In genomic region chr13:55069719-55070118, GRCm38 (mm10) we compare ENCODE assay signal across 20 mouse cellular contexts. TPM values are rescaled to one million over a fixed set of nuclear protein-coding genes. Genes with fewer than 3 reads are reported as not detected.
DNase-seq lines count a peak whose midpoint lies in the region; TF ChIP-seq lines count a peak whose summit lies in the region.
"Had no signal": no experiment of that assay in that cellular context is flagged by ENCODE, and none has a peak within 500 bp of the region (broad histone marks: within the 10 kb centered on the region; RNA-seq: fewer than 3 reads in every experiment).

No protein-coding gene starts in this region.

- peak; percentile 18 for DNase-seq in embryo, embryonic 10 days (ENCODE audit: low spot score)
- peak; percentile 7 for DNase-seq in embryo, embryonic 9.5 days (ENCODE audit: extremely low spot score)
- peak; percentile 22 for DNase-seq in lung, postnatal 14 days
- DNase-seq in yolk sac, embryonic 10.5 days (ENCODE audit: low spot score) = peak; percentile 40
- DNase-seq in right cerebral cortex, postnatal 25 days = no peak
- no peak for DNase-seq in adipocyte (ENCODE audit: low spot score)
- no peak for DNase-seq in cerebellum, adult 2 months
- DNase-seq: adrenal gland, postnatal 14 days; cerebellum, adult 11-12 months; cerebellum, adult 9-11 months; cerebellum, postnatal 36 days; gastrocnemius, postnatal 14 days; heart, adult 2 months had no signal

- H3K27me3 ChIP-seq in cerebellum, adult 2 months (ENCODE audit: control insufficient read depth, insufficient read depth, low read length) = no peaks in the 10 kb centered on the region
- H3K27me3 ChIP-seq: embryonic facial prominence, embryonic 13.5 days; forebrain, embryonic 12.5 days; heart, embryonic 12.5 days; Patski had no signal

- WGBS in cerebellum, adult 2 months = 86% methylated on average over 7 of the region's 7 CpGs

- no peak for TF ChIP-seq POLR2A in cerebellum, adult 2 months (IDR thresholded peaks at IDR 0.05; ENCODE audit: borderline replicate concordance, insufficient read depth, low read length)

- no peaks in the 10 kb centered on the region for H3K4me1 ChIP-seq in cerebellum, adult 2 months (ENCODE audit: control insufficient read depth, insufficient read depth, low read length)
- H3K4me1 ChIP-seq: embryonic facial prominence, embryonic 13.5 days; forebrain, embryonic 12.5 days; heart, embryonic 12.5 days; hindbrain, embryonic 10.5 days had no signal

- no peak overlapping the region for H3K4me3 ChIP-seq in cerebellum, adult 2 months (replicated peaks; ENCODE audit: insufficient read depth, low read depth, low read length)
- H3K4me3 ChIP-seq: embryonic facial prominence, embryonic 13.5 days; forebrain, embryonic 12.5 days; heart, adult 2 months; heart, embryonic 12.5 days; hindbrain, embryonic 10.5 days had no signal

- TF ChIP-seq CTCF in cerebellum, adult 2 months (IDR thresholded peaks at IDR 0.05; ENCODE audit: borderline replicate concordance, insufficient read depth, low read depth, low read length) = no peak

- no peak overlapping the region for H3K27ac ChIP-seq in cerebellum, adult 2 months (ENCODE audit: insufficient read depth, low read length)
- H3K27ac ChIP-seq: embryonic facial prominence, embryonic 13.5 days; forebrain, embryonic 12.5 days; heart, adult 2 months; hindbrain, embryonic 10.5 days; hindbrain, embryonic 14.5 days had no signal

RNA-seq across cellular contexts. Expression of gene Uimc1, which starts 30.4 kb away (rescaled TPM):
- polyA plus RNA-seq in cerebellum, adult 2 months (2012; rRNA removed) = 24.0 and 24.8 TPM in 2 replicates

RNA-seq across cellular contexts. Expression of gene Zfp346, which starts 35.4 kb away (rescaled TPM):
- 48.5 and 52.5 TPM in 2 replicates for polyA plus RNA-seq in cerebellum, adult 2 months (2012; rRNA removed)

RNA-seq across cellular contexts. Expression of gene Hk3, which starts 48.5 kb away (rescaled TPM):
- 0.67 and 0.74 TPM in 2 replicates for polyA plus RNA-seq in cerebellum, adult 2 months (2012; rRNA removed)
- polyA plus RNA-seq: C2C12, Patski had no signal

Comparison
In these comparisons a context has a peak if more than half of its experiments do, and no peak if none do; other contexts are left out.
1. DNase-seq: peak in embryo, embryonic 10 days (single experiment), embryo, embryonic 9.5 days (single experiment), lung, postnatal 14 days (single experiment) and yolk sac, embryonic 10.5 days (single experiment); none in right cerebral cortex, postnatal 25 days (single experiment), adipocyte (single experiment) and cerebellum, adult 2 months (0 of 2).